ENCODE assay signal across 8 mouse cellular contexts in the genomic region with DNA sequence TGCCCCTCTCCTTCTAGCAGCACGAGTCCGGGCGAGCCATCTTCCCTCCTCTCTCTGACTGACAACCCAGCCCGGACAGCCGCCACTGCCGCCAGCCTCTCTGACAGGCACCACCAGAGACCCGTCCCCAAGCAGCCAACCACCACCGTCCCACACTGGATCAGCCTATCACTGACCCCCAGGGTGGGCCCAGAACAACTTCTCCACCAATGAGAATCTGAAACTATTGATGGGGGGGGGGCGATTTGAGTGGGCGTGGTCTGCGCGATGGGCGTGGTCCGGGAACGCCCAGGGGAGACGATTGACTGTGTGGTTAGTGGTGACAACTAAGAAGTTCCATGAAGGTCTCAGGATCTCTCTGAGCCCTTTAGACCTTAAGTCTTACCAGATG. TPM values are rescaled to one million over a fixed set of nuclear protein-coding genes. Genes with fewer than 3 reads are reported as not detected.
DNase-seq lines count a peak whose midpoint lies in the region; ATAC-seq and TF ChIP-seq lines count a peak whose summit lies in the region.

Gene Fam126a (minus strand): TSS at position 112 of the 391 bp plus-strand sequence.

- peak; percentile 92 for DNase-seq in c-Kit-positive CD71-positive TER-119-positive erythroid progenitor cells, embryonic 14.5 days (ENCODE audit: low spot score)
- peak; percentile 95 to 97 for DNase-seq in heart, postnatal 10 days
- peak; percentile 96 for DNase-seq in layer of hippocampus, adult 11-12 months (ENCODE audit: low spot score)
- peak; percentile 97 for DNase-seq in lung, adult 18-20 months
- DNase-seq in testis, postnatal 14 days (ENCODE audit: low spot score), result peak; percentile 97

- no peaks in the 10 kb centered on the region for H3K27me3 ChIP-seq in E14TG2a.4 (ENCODE audit: insufficient read depth, low read length)
- H3K27me3 ChIP-seq in forebrain, embryonic 12.5 days, result no peaks in the 10 kb centered on the region
- H3K27me3 ChIP-seq in neural tube, embryonic 15.5 days (replicated peaks), result no peaks in the 10 kb centered on the region

- no peaks in the 10 kb centered on the region for H3K36me3 ChIP-seq in E14TG2a.4 (ENCODE audit: insufficient read depth, low read length)
- no peaks in the 10 kb centered on the region for H3K36me3 ChIP-seq in forebrain, embryonic 12.5 days (replicated peaks)
- H3K36me3 ChIP-seq in neural tube, embryonic 15.5 days, result no peaks in the 10 kb centered on the region

- H3K9ac ChIP-seq in forebrain, embryonic 12.5 days, result peak within 1 kb of the TSS; percentile 92
- peak within 1 kb of the TSS; percentile 71 for H3K9ac ChIP-seq in neural tube, embryonic 15.5 days (replicated peaks)

- peak within 1 kb of the TSS; percentile 87 for H3K27ac ChIP-seq in forebrain, embryonic 12.5 days
- peak within 1 kb of the TSS; percentile 81 for H3K27ac ChIP-seq in neural tube, embryonic 15.5 days (replicated peaks)

- H3K4me3 ChIP-seq in E14TG2a.4 (replicated peaks; ENCODE audit: low read length), result peak within 1 kb of the TSS; percentile 84
- peak within 1 kb of the TSS; percentile 91 for H3K4me3 ChIP-seq in forebrain, embryonic 12.5 days (replicated peaks)
- H3K4me3 ChIP-seq in neural tube, embryonic 15.5 days (replicated peaks), result peak within 1 kb of the TSS; percentile 89

- intact Hi-C loops in heart, postnatal 10 days (cut with DNase I), result loop anchor here (5.0 kb wide), 1 partner anchor 138 kb away; no protein-coding TSS in a partner anchor

- no peaks in the 10 kb centered on the region for H3K9me3 ChIP-seq in E14TG2a.4 (ENCODE audit: low read length)
- no peaks in the 10 kb centered on the region for H3K9me3 ChIP-seq in forebrain, embryonic 12.5 days
- H3K9me3 ChIP-seq in neural tube, embryonic 15.5 days (replicated peaks), result no peaks in the 10 kb centered on the region

- TF ChIP-seq CTCF in E14TG2a.4 (conservative IDR thresholded peaks at IDR 0.05; ENCODE audit: low read length), result no peak

- peaks cover 9% of the 10 kb centered on the region for H3K4me1 ChIP-seq in E14TG2a.4 (replicated peaks; ENCODE audit: low read depth, low read length)
- peaks cover 8% of the 10 kb centered on the region for H3K4me1 ChIP-seq in forebrain, embryonic 12.5 days
- H3K4me1 ChIP-seq in neural tube, embryonic 15.5 days, result peaks cover 18% of the 10 kb centered on the region

- peak within 1 kb of the TSS; percentile 75 for H3K4me2 ChIP-seq in forebrain, embryonic 12.5 days
- peak within 1 kb of the TSS; percentile 82 for H3K4me2 ChIP-seq in neural tube, embryonic 15.5 days

- under 1% methylated on average over 16 of the region's 16 CpGs for WGBS in forebrain, embryonic 12.5 days
- WGBS in neural tube, embryonic 15.5 days, result 0% methylated on average over 16 of the region's 16 CpGs

- ATAC-seq in forebrain, embryonic 12.5 days (ENCODE audit: low FRiP score), result peak; percentile 100
- peak; percentile 99 for ATAC-seq in neural tube, embryonic 15.5 days (ENCODE audit: low FRiP score)

RNA-seq across cellular contexts. Expression of gene Fam126a, which starts in this region (rescaled TPM):
- 52.3 and 55.8 TPM in 2 replicates for polyA plus RNA-seq in forebrain, embryonic 12.5 days (2016; fragmentation: Nextera tagmentation; extraction: Ambion mirVana)
- total RNA-seq in heart, postnatal 10 days (2021), result 10 to 100 TPM; 57.8 to 70.4 TPM
- polyA plus RNA-seq in neural tube, embryonic 15.5 days (2015; fragmentation: Nextera tagmentation; extraction: Ambion mirVana), result 22.3 and 22.5 TPM in 2 replicates

Comparison
In these comparisons a context has a peak if more than half of its experiments do, and no peak if none do; other contexts are left out.
1. Peak in every context shown above with its lines: DNase-seq, ATAC-seq, H3K4me3 ChIP-seq and H3K27ac ChIP-seq.